Mouse (Mus musculus): ENCODE results near the gene Hba-a2.

DNA sequence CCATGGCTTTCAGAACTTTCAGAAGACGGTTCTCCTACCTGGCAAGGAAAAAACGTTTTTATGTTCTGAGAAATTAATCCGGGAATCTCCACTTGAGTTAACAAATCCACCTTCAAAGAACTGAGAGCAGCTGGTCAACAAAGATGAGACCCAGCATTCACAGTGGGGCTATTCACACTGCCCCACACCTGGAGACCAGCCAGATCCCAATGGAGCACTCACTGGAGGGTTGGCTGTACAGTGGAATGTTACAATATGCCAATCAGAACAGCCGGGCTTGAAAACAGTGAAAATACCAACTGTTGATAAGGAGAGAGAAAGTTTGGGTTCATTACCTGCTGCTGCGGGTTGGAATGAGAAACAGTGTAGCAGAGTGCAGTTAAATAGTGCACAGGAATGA, 35.6 kb downstream of the Hba-a2 start:
- TF ChIP-seq CTCF (IDR thresholded peaks at IDR 0.05; ENCODE audit: low read depth, low read length): no peak
- TF ChIP-seq POLR2A (IDR thresholded peaks at IDR 0.05; ENCODE audit: borderline replicate concordance, low read depth, low read length): no peak
